Mouse (Mus musculus): ENCODE measurements around the gene Btbd35f23. TPM values are rescaled to one million over a fixed set of nuclear protein-coding genes. Genes with fewer than 3 reads are reported as not detected.
"Not testable (repeated sequence)": the region's sequence is repeated elsewhere in the genome, so short reads cannot be mapped to it uniquely, and the experiment has no call there.

Gene Btbd35f23
- polyA plus RNA-seq (2014; fragmentation: Nextera tagmentation; extraction: Ambion mirVana) = not detected in 2 replicates

- H3K4me2 ChIP-seq; H3K9me3 ChIP-seq (ENCODE audit: low read depth, low read length); H3K27me3 ChIP-seq (ENCODE audit: insufficient read depth, low read length); ATAC-seq (ENCODE audit: insufficient read depth); H3K4me3 ChIP-seq (ENCODE audit: low read depth, low read length); H3K9ac ChIP-seq; DNase-seq; H3K4me1 ChIP-seq (ENCODE audit: insufficient read depth); H3K27ac ChIP-seq (ENCODE audit: low read depth); H3K36me3 ChIP-seq (ENCODE audit: insufficient read depth): not testable (repeated sequence)
- WGBS = 67% methylated on average over 1 of the region's 2 CpGs
These were observed at the start of gene Btbd35f23 for GRCm38 (mm10) chrX:3076575-3076974. Gene Btbd35f23, plus strand, starts transcription at chrX:3076875.

Other genes starting within 250 kb of the Btbd35f23 start
- not detected in 2 replicates for gene Btbd35f24, start 119.0 kb downstream of the Btbd35f23 start, polyA plus RNA-seq (2014; fragmentation: Nextera tagmentation; extraction: Ambion mirVana)

Data from lung, embryonic 14.5 days (tissue).